Comparison of ENCODE assay signal across 13 mouse cellular contexts in the genomic region with DNA sequence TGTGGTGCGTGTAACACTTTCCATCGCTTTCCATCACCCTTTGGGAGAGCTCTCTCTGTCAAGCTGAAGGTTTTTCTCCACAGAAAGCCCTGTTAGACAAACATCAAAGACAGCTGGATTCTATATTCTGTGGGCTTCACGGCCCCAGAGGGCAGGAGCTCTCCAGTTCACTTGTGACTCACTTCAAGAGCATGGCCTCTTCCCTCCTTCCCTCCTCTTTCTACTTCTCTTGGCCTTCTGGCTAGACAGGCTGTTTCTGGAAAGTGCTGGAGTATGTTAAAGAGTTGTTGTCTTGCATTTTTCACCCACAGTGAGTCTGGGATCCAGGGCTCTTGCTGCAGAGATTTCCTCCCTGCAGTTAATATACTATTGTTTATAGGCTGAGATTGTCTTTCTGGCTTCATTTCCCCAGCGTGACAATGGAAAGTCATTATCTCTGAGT.
DNase-seq lines count a peak whose midpoint lies in the region; ATAC-seq and TF ChIP-seq lines count a peak whose summit lies in the region.
"Had no signal": no experiment of that assay in that cellular context is flagged by ENCODE, and none has a peak within 500 bp of the region (broad histone marks: within the 10 kb centered on the region; RNA-seq: fewer than 3 reads in every experiment).

No protein-coding gene starts in this region.

- ATAC-seq in heart, embryonic 14.5 days (ENCODE audit: insufficient number of reproducible peaks, insufficient read depth, low FRiP score, low read depth), result no peak
- peak; percentile 89 for ATAC-seq in lung, embryonic 14.5 days (ENCODE audit: insufficient read depth)
- no peak for ATAC-seq in hindbrain, embryonic 16.5 days
- ATAC-seq in stomach, embryonic 16.5 days (ENCODE audit: insufficient read depth, low FRiP score), result peak; percentile 93
- ATAC-seq in forebrain, embryonic 12.5 days (ENCODE audit: low FRiP score), result no peak
- ATAC-seq: forebrain, embryonic 15.5 days had no signal

- no peak overlapping the region for H3K4me3 ChIP-seq in heart, embryonic 14.5 days (ENCODE audit: control insufficient read depth in 1 of 2, insufficient read depth in 1 of 2, low read depth in 1 of 2, low read length in 2 of 2)
- no peak overlapping the region for H3K4me3 ChIP-seq in heart, embryonic 10.5 days
- H3K4me3 ChIP-seq in lung, embryonic 14.5 days (ENCODE audit: low read depth, low read length), result no peak overlapping the region
- H3K4me3 ChIP-seq in hindbrain, embryonic 16.5 days (ENCODE audit: low read length), result no peak overlapping the region
- H3K4me3 ChIP-seq in stomach, embryonic 16.5 days (replicated peaks; ENCODE audit: low read length), result no peak overlapping the region
- H3K4me3 ChIP-seq in forebrain, embryonic 12.5 days (replicated peaks), result no peak overlapping the region
- H3K4me3 ChIP-seq: forebrain, embryonic 15.5 days; megakaryocyte, embryonic 14.5 days had no signal

- no peaks in the 10 kb centered on the region for H3K27me3 ChIP-seq in heart, embryonic 14.5 days (ENCODE audit: control insufficient read depth, insufficient read depth, low read length)
- no peaks in the 10 kb centered on the region for H3K27me3 ChIP-seq in heart, embryonic 10.5 days (ENCODE audit: insufficient read depth, poor library complexity, severe bottlenecking)
- no peaks in the 10 kb centered on the region for H3K27me3 ChIP-seq in lung, embryonic 14.5 days (ENCODE audit: insufficient read depth, low read length)
- no peaks in the 10 kb centered on the region for H3K27me3 ChIP-seq in hindbrain, embryonic 16.5 days (replicated peaks; ENCODE audit: control insufficient read depth, insufficient read depth, low read length)
- H3K27me3 ChIP-seq in stomach, embryonic 16.5 days (ENCODE audit: control insufficient read depth, insufficient read depth, low read length), result no peaks in the 10 kb centered on the region
- no peaks in the 10 kb centered on the region for H3K27me3 ChIP-seq in forebrain, embryonic 12.5 days
- H3K27me3 ChIP-seq: forebrain, embryonic 15.5 days; megakaryocyte, embryonic 14.5 days had no signal

- WGBS in heart, embryonic 14.5 days, result 43% methylated on average over 4 of the region's 4 CpGs
- 58% methylated on average over 4 of the region's 4 CpGs for WGBS in heart, embryonic 10.5 days
- WGBS in lung, embryonic 14.5 days, result 20% methylated on average over 4 of the region's 4 CpGs
- WGBS in hindbrain, embryonic 16.5 days, result 52% methylated on average over 4 of the region's 4 CpGs
- 28% methylated on average over 4 of the region's 4 CpGs for WGBS in stomach, embryonic 16.5 days
- 75% methylated on average over 4 of the region's 4 CpGs for WGBS in forebrain, embryonic 12.5 days

- H3K27ac ChIP-seq in heart, embryonic 14.5 days (replicated peaks in 1 of 2; ENCODE audit: control insufficient read depth in 1 of 2, insufficient read depth in 1 of 2, low read depth in 2 of 2, low read length in 2 of 2), result peak overlapping the region; percentile 41 to 48; a peak in 3 of 4 replicates
- H3K27ac ChIP-seq in heart, embryonic 10.5 days, result no peak overlapping the region
- H3K27ac ChIP-seq in lung, embryonic 14.5 days (ENCODE audit: low read depth), result peak overlapping the region; percentile 81
- H3K27ac ChIP-seq in hindbrain, embryonic 16.5 days (ENCODE audit: low read depth, low read length), result 0 out of 2 replicates have a peak overlapping the region, but pooled peaks have one; percentile 29
- peak overlapping the region; percentile 38 for H3K27ac ChIP-seq in stomach, embryonic 16.5 days (ENCODE audit: low read length)
- no peak overlapping the region for H3K27ac ChIP-seq in forebrain, embryonic 12.5 days
- H3K27ac ChIP-seq: forebrain, embryonic 15.5 days had no signal

- no peaks in the 10 kb centered on the region for H3K9me3 ChIP-seq in heart, embryonic 14.5 days (ENCODE audit: control insufficient read depth, low read length)
- H3K9me3 ChIP-seq in heart, embryonic 10.5 days, result no peaks in the 10 kb centered on the region
- no peaks in the 10 kb centered on the region for H3K9me3 ChIP-seq in lung, embryonic 14.5 days (ENCODE audit: low read depth, low read length)
- no peaks in the 10 kb centered on the region for H3K9me3 ChIP-seq in hindbrain, embryonic 16.5 days (ENCODE audit: control insufficient read depth, low read length)
- no peaks in the 10 kb centered on the region for H3K9me3 ChIP-seq in stomach, embryonic 16.5 days (replicated peaks; ENCODE audit: control insufficient read depth, low read length)
- no peaks in the 10 kb centered on the region for H3K9me3 ChIP-seq in forebrain, embryonic 12.5 days
- H3K9me3 ChIP-seq: forebrain, embryonic 15.5 days; megakaryocyte, embryonic 14.5 days had no signal

- peaks cover 4 to 22% of the 10 kb centered on the region in 2 experiments for H3K4me1 ChIP-seq in heart, embryonic 14.5 days (ENCODE audit: control insufficient read depth in 2 of 2, insufficient read depth in 2 of 2, low read length in 2 of 2)
- H3K4me1 ChIP-seq in heart, embryonic 10.5 days, result peaks cover 6% of the 10 kb centered on the region; the same call in 1 of the 2 replicates
- 0 out of 2 replicates have a peak, but pooled peaks cover 7% of the 10 kb centered on the region for H3K4me1 ChIP-seq in lung, embryonic 14.5 days (ENCODE audit: insufficient read depth)
- peaks cover 2% of the 10 kb centered on the region for H3K4me1 ChIP-seq in hindbrain, embryonic 16.5 days (ENCODE audit: control insufficient read depth, insufficient read depth, low read depth, low read length)
- no peaks in the 10 kb centered on the region for H3K4me1 ChIP-seq in stomach, embryonic 16.5 days (ENCODE audit: control insufficient read depth, insufficient read depth, low read length)
- H3K4me1 ChIP-seq in forebrain, embryonic 12.5 days, result no peaks in the 10 kb centered on the region
- H3K4me1 ChIP-seq: megakaryocyte, embryonic 14.5 days had no signal

- no peak for DNase-seq in heart, embryonic 10.5 days (ENCODE audit: low spot score)
- peak; percentile 82 for DNase-seq in lung, embryonic 14.5 days
- DNase-seq in lung, postnatal 14 days, result no peak
- no peak for DNase-seq in ovary, adult 18-20 months (ENCODE audit: low spot score)
- DNase-seq: adrenal gland, adult 8-10 months; gastrocnemius, postnatal 36 days; kidney, adult 18-20 months had no signal

- H3K36me3 ChIP-seq in heart, embryonic 14.5 days (ENCODE audit: control insufficient read depth, insufficient read depth, low read length), result peaks cover 10% of the 10 kb centered on the region; the same call in 1 of the 2 replicates
- no peaks in the 10 kb centered on the region for H3K36me3 ChIP-seq in heart, embryonic 10.5 days
- no peaks in the 10 kb centered on the region for H3K36me3 ChIP-seq in lung, embryonic 14.5 days (ENCODE audit: insufficient read depth)
- H3K36me3 ChIP-seq in hindbrain, embryonic 16.5 days (ENCODE audit: control insufficient read depth, insufficient read depth, low read length), result no peaks in the 10 kb centered on the region
- no peaks in the 10 kb centered on the region for H3K36me3 ChIP-seq in stomach, embryonic 16.5 days (ENCODE audit: control insufficient read depth, insufficient read depth, low read length)
- H3K36me3 ChIP-seq in forebrain, embryonic 12.5 days (replicated peaks), result no peaks in the 10 kb centered on the region
- H3K36me3 ChIP-seq: forebrain, embryonic 15.5 days had no signal

- TF ChIP-seq CTCF in lung, embryonic 14.5 days (IDR thresholded peaks at IDR 0.05; ENCODE audit: low read depth), result no peak

- H3K4me2 ChIP-seq in heart, embryonic 14.5 days (ENCODE audit: low read length), result no peak overlapping the region
- H3K4me2 ChIP-seq in lung, embryonic 14.5 days, result no peak overlapping the region
- H3K4me2 ChIP-seq in hindbrain, embryonic 16.5 days (ENCODE audit: low read length), result no peak overlapping the region
- H3K4me2 ChIP-seq in stomach, embryonic 16.5 days (ENCODE audit: low read depth, low read length), result no peak overlapping the region
- H3K4me2 ChIP-seq in forebrain, embryonic 12.5 days, result no peak overlapping the region
- H3K4me2 ChIP-seq: forebrain, embryonic 15.5 days had no signal

- no peak overlapping the region for H3K9ac ChIP-seq in heart, embryonic 14.5 days (ENCODE audit: low read length)
- no peak overlapping the region for H3K9ac ChIP-seq in lung, embryonic 14.5 days
- no peak overlapping the region for H3K9ac ChIP-seq in hindbrain, embryonic 16.5 days (ENCODE audit: low read depth, low read length)
- no peak overlapping the region for H3K9ac ChIP-seq in stomach, embryonic 16.5 days (ENCODE audit: low read length)
- H3K9ac ChIP-seq in forebrain, embryonic 12.5 days, result no peak overlapping the region
- H3K9ac ChIP-seq: forebrain, embryonic 15.5 days had no signal

Comparison
In these comparisons a context has a peak if more than half of its experiments do, and no peak if none do; other contexts are left out.
1. H3K27ac ChIP-seq: peak in heart, embryonic 14.5 days (2 of 2), lung, embryonic 14.5 days (single experiment), hindbrain, embryonic 16.5 days (single experiment) and stomach, embryonic 16.5 days (single experiment); none in heart, embryonic 10.5 days (single experiment) and forebrain, embryonic 12.5 days (single experiment).
2. ATAC-seq: peak in lung, embryonic 14.5 days (single experiment) and stomach, embryonic 16.5 days (single experiment); none in heart, embryonic 14.5 days (single experiment), hindbrain, embryonic 16.5 days (single experiment) and forebrain, embryonic 12.5 days (single experiment).